Comparison of ENCODE assay signal across 8 mouse cellular contexts in genomic region chr7:125551766-125552709, GRCm38 (mm10). TPM values are rescaled to one million over a fixed set of nuclear protein-coding genes. Genes with fewer than 3 reads are reported as not detected.
DNase-seq lines count a peak whose midpoint lies in the region; ATAC-seq lines count a peak whose summit lies in the region.

Gene Il4ra, plus strand, starts transcription at chr7:125552120.

- DNase-seq in NIH3T3 (ENCODE audit: low read depth), result peak; percentile 85
- peak; percentile 48 for DNase-seq in cerebellum, adult 9-10 months
- DNase-seq in layer of hippocampus, adult 9-11 months, result peak; percentile 82
- DNase-seq in lung, postnatal 10 days, result peak; percentile 96
- peak; percentile 73 for DNase-seq in ovary, postnatal 14 days (ENCODE audit: low spot score)
- DNase-seq in thymus, postnatal 10 days (ENCODE audit: low spot score in 2 of 2), result peak; percentile 87 to 91

- peak; percentile 53 for ATAC-seq in frontal cortex, adult (ENCODE audit: low TSS enrichment)
- ATAC-seq in hematopoietic stem cell, adult 5-6 weeks (replicated peaks in 1 of 2; ENCODE audit: insufficient read depth in 1 of 2, low FRiP score in 2 of 2, low TSS enrichment in 1 of 2, low read depth in 1 of 2, poor library complexity in 2 of 2, severe bottlenecking in 2 of 2), result peak; percentile 77 to 82

RNA-seq across cellular contexts. Expression of gene Il4ra, which starts in this region (rescaled TPM):
- total RNA-seq in hematopoietic stem cell, adult 5-6 weeks (2017), result 39.3 and 41.8 TPM in 2 replicates

Comparison
In these comparisons a context has a peak if more than half of its experiments do, and no peak if none do; other contexts are left out.
1. Peak in every context shown above with its lines: DNase-seq and ATAC-seq.